Mouse (Mus musculus) spleen, postnatal 14 days (tissue): Measurements from ENCODE around the gene Bcorl1.

Source experiments
- DNase-seq, 2 experiments: peaks; one replicate each; pipeline ENCODE4 v3.0.0; 2021 to 2022; ENCODE audit warnings: low spot score in 2 of 2

Gene Bcorl1

GRCm38 (mm10) chrX:48341141-48341540 lies at the start of gene Bcorl1:
Gene Bcorl1, plus strand, starts transcription at chrX:48341358.
- DNase-seq: peak in 1 of 2 experiments; percentile 15

GRCm38 (mm10) chrX:48291413-48291812 lies 49.7 kb upstream of the Bcorl1 start:
- DNase-seq: no peak

GRCm38 (mm10) chrX:48305356-48305755 lies 35.8 kb upstream of the Bcorl1 start:
- DNase-seq: no peak

GRCm38 (mm10) chrX:48310706-48311517 lies 30.2 kb upstream of the Bcorl1 start:
- DNase-seq: no peak

GRCm38 (mm10) chrX:48311727-48312126 lies 29.4 kb upstream of the Bcorl1 start:
- DNase-seq: no peak

- DNase-seq: peak; percentile 83 to 84
Observed at GRCm38 (mm10) chrX:48314530-48315079, 26.6 kb upstream of the Bcorl1 start.

GRCm38 (mm10) chrX:48317444-48317843 lies 23.7 kb upstream of the Bcorl1 start:
- DNase-seq: no peak

GRCm38 (mm10) chrX:48318194-48318593 lies 23.0 kb upstream of the Bcorl1 start:
- DNase-seq: peak; percentile 33 to 48

- DNase-seq: peak in 1 of 2 experiments; percentile 8
Observed at GRCm38 (mm10) chrX:48340441-48341049, 613 bp upstream of the Bcorl1 start.

GRCm38 (mm10) chrX:48341621-48342161 lies 533 bp downstream of the Bcorl1 start:
- peak; percentile 8 to 18 for DNase-seq

GRCm38 (mm10) chrX:48342731-48343130 lies 1.6 kb downstream of the Bcorl1 start:
- no peak for DNase-seq

- peak; percentile 72 to 73 for DNase-seq
Observed at GRCm38 (mm10) chrX:48343461-48343952, 2.3 kb downstream of the Bcorl1 start.

GRCm38 (mm10) chrX:48343966-48344642 lies 2.9 kb downstream of the Bcorl1 start:
- no peak for DNase-seq

GRCm38 (mm10) chrX:48344643-48345384 lies 3.7 kb downstream of the Bcorl1 start:
- peak in 1 of 2 experiments; percentile 6 for DNase-seq

GRCm38 (mm10) chrX:48345385-48345932 lies 4.3 kb downstream of the Bcorl1 start:
- peak in 1 of 2 experiments; percentile 21 for DNase-seq

GRCm38 (mm10) chrX:48355346-48355745 lies 14.2 kb downstream of the Bcorl1 start:
- no peak for DNase-seq

GRCm38 (mm10) chrX:48365836-48366577 lies 24.8 kb downstream of the Bcorl1 start:
- DNase-seq: no peak

GRCm38 (mm10) chrX:48367841-48368240 lies 26.7 kb downstream of the Bcorl1 start:
- DNase-seq: no peak

GRCm38 (mm10) chrX:48383643-48384042 lies 42.5 kb downstream of the Bcorl1 start:
- peak; percentile 30 to 48 for DNase-seq

- no peak for DNase-seq
Observed at GRCm38 (mm10) chrX:48385927-48386326, 44.8 kb downstream of the Bcorl1 start.
